Mouse (Mus musculus) ES-Bruce4 (cell line): ENCODE results near the gene Klri1.

Experiments
- CTCF ChIP-seq: IDR thresholded peaks from one replicate; pipeline ENCODE4 v1.8.1; 2011; ENCODE audit warnings: low read depth, low read length
- EP300 ChIP-seq: IDR thresholded peaks from 2 replicates; pipeline ENCODE4 v1.6.1; 2011; ENCODE audit warnings: low read depth, low read length; ENCODE audit not compliant: insufficient read depth
- POLR2A ChIP-seq: IDR thresholded peaks from one replicate; pipeline ENCODE4 v1.8.1; 2011; ENCODE audit warnings: low read length; ENCODE audit not compliant: insufficient read depth

DNA sequence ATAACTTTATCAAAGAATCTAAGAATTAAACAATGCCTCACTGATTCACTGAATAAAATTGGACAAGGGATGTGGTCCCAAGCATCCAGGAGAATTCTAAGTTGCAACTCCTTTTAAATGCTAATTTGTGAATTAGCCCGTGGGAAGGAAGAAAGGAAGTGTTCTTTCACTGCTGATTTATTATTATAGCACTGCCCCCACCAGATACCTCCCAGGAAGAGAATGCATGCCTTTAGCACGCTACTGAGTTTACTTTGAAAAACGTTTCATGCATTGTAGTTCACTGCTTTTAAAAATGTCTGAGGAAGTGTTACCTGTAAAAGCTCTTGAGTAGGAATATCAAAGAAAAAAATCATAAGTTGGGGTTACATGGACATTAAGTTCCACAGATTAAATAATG is 3.6 kb upstream of the Klri1 start:
- TF ChIP-seq EP300: no peak
- no peak for TF ChIP-seq POLR2A
- TF ChIP-seq CTCF: no peak
